Mouse (Mus musculus) Muller cell, postnatal 12 days (primary cell): ENCODE results near the gene Gm42674.

ENCODE experiments used
- DNase-seq: peaks from one replicate; pipeline ENCODE4 v3.0.0-alpha.2; 2015; ENCODE audit errors: inconsistent ontology term

The Gm42674 gene

GRCm38 (mm10) chr3:90601486-90602110 is at the start of gene Gm42674:
Gm42674 (plus strand) TSS chr3:90601904.
- peak; percentile 86 for DNase-seq

GRCm38 (mm10) chr3:90552231-90552630 is 49.5 kb upstream of the Gm42674 start:
- DNase-seq, result no peak

GRCm38 (mm10) chr3:90555954-90556353 is 45.8 kb upstream of the Gm42674 start:
- peak; percentile 84 for DNase-seq

- no peak for DNase-seq
Measured at GRCm38 (mm10) chr3:90560008-90560628, 41.6 kb upstream of the Gm42674 start, which contains the start of gene S100a3. S100a3 (plus strand) TSS chr3:90560578.

- DNase-seq, result peak; percentile 30
Measured at GRCm38 (mm10) chr3:90574691-90575090, 27.0 kb upstream of the Gm42674 start.

GRCm38 (mm10) chr3:90575320-90575719 is 26.4 kb upstream of the Gm42674 start:
- no peak for DNase-seq

GRCm38 (mm10) chr3:90576351-90577001 is 25.2 kb upstream of the Gm42674 start:
- no peak for DNase-seq

GRCm38 (mm10) chr3:90579433-90579832 is 22.3 kb upstream of the Gm42674 start:
- peak; percentile 62 for DNase-seq

- DNase-seq, result no peak
Measured at GRCm38 (mm10) chr3:90581141-90581540, 20.6 kb upstream of the Gm42674 start.

- no peak for DNase-seq
Measured at GRCm38 (mm10) chr3:90582156-90582555, 19.5 kb upstream of the Gm42674 start.

GRCm38 (mm10) chr3:90582556-90582955 is 19.1 kb upstream of the Gm42674 start:
- no peak for DNase-seq

- peak; percentile 65 for DNase-seq
Measured at GRCm38 (mm10) chr3:90583893-90584292, 17.8 kb upstream of the Gm42674 start.

GRCm38 (mm10) chr3:90585595-90585994 is 16.1 kb upstream of the Gm42674 start:
- peak; percentile 91 for DNase-seq

GRCm38 (mm10) chr3:90586016-90586643 is 15.6 kb upstream of the Gm42674 start:
- DNase-seq, result no peak

GRCm38 (mm10) chr3:90586906-90587305 is 14.8 kb upstream of the Gm42674 start:
- peak; percentile 99 for DNase-seq

GRCm38 (mm10) chr3:90587361-90588101 is 14.2 kb upstream of the Gm42674 start:
- peak; percentile 91 for DNase-seq

- no peak for DNase-seq
Measured at GRCm38 (mm10) chr3:90589390-90589789, 12.3 kb upstream of the Gm42674 start.

- no peak for DNase-seq
Measured at GRCm38 (mm10) chr3:90589947-90590346, 11.8 kb upstream of the Gm42674 start, which contains the start of gene S100a2. S100a2 (plus strand) TSS chr3:90590247.

GRCm38 (mm10) chr3:90594466-90594865 is 7.2 kb upstream of the Gm42674 start:
- no peak for DNase-seq

- no peak for DNase-seq
Measured at GRCm38 (mm10) chr3:90595556-90595955, 6.1 kb upstream of the Gm42674 start.

- DNase-seq, result no peak
Measured at GRCm38 (mm10) chr3:90596810-90597209, 4.9 kb upstream of the Gm42674 start.

GRCm38 (mm10) chr3:90597736-90598135 is 4.0 kb upstream of the Gm42674 start:
- DNase-seq, result peak; percentile 77
